Mouse (Mus musculus): ENCODE results near the gene Urb2.
"Not testable (repeated sequence)": the region's sequence is repeated elsewhere in the genome, so short reads cannot be mapped to it uniquely, and the experiment has no call there.

Urb2 gene

GRCm38 (mm10) chr8:124014751-124015150, 6.6 kb upstream of the Urb2 start:
- DNase-seq (ENCODE audit: low read depth) = no peak

GRCm38 (mm10) chr8:124019782-124020181, 1.5 kb upstream of the Urb2 start:
- DNase-seq (ENCODE audit: low read depth) = peak; percentile 60

- DNase-seq (ENCODE audit: low read depth) = peak; percentile 78
Observed at GRCm38 (mm10) chr8:124020439-124021236, 670 bp upstream of the Urb2 start.

GRCm38 (mm10) chr8:124026265-124026664, 5.0 kb downstream of the Urb2 start:
- not testable (repeated sequence) for DNase-seq (ENCODE audit: low read depth)

- no peak for DNase-seq (ENCODE audit: low read depth)
Observed at GRCm38 (mm10) chr8:124027831-124028230, 6.5 kb downstream of the Urb2 start.

- peak; percentile 27 for DNase-seq (ENCODE audit: low read depth)
Observed at GRCm38 (mm10) chr8:124033400-124033799, 12.1 kb downstream of the Urb2 start.

GRCm38 (mm10) chr8:124038121-124038520, 16.8 kb downstream of the Urb2 start:
- no peak for DNase-seq (ENCODE audit: low read depth)

GRCm38 (mm10) chr8:124039351-124039750, 18.0 kb downstream of the Urb2 start:
- DNase-seq (ENCODE audit: low read depth) = no peak

GRCm38 (mm10) chr8:124042201-124042600, 20.9 kb downstream of the Urb2 start:
- no peak for DNase-seq (ENCODE audit: low read depth)

- no peak for DNase-seq (ENCODE audit: low read depth)
Observed at GRCm38 (mm10) chr8:124044421-124044820, 23.1 kb downstream of the Urb2 start.

GRCm38 (mm10) chr8:124044931-124045330, 23.6 kb downstream of the Urb2 start:
- no peak for DNase-seq (ENCODE audit: low read depth)

- DNase-seq (ENCODE audit: low read depth) = no peak
Observed at GRCm38 (mm10) chr8:124045856-124046255, 24.5 kb downstream of the Urb2 start.

- DNase-seq (ENCODE audit: low read depth) = peak; percentile 66
Observed at GRCm38 (mm10) chr8:124052110-124052509, 30.8 kb downstream of the Urb2 start.

GRCm38 (mm10) chr8:124052568-124052967, 31.3 kb downstream of the Urb2 start:
- DNase-seq (ENCODE audit: low read depth) = no peak

- no peak for DNase-seq (ENCODE audit: low read depth)
Observed at GRCm38 (mm10) chr8:124056832-124057655, 35.7 kb downstream of the Urb2 start.

- peak; percentile 20 for DNase-seq (ENCODE audit: low read depth)
Observed at GRCm38 (mm10) chr8:124066325-124067058, 45.2 kb downstream of the Urb2 start.

GRCm38 (mm10) chr8:124067059-124067750, 45.9 kb downstream of the Urb2 start:
- no peak for DNase-seq (ENCODE audit: low read depth)

- DNase-seq (ENCODE audit: low read depth) = no peak
Observed at GRCm38 (mm10) chr8:124070363-124071324, 49.3 kb downstream of the Urb2 start.

- DNase-seq (ENCODE audit: low read depth) = peak; percentile 34
Observed at GRCm38 (mm10) chr8:124075977-124076376, 54.7 kb downstream of the Urb2 start.

GRCm38 (mm10) chr8:124076416-124076815, 55.1 kb downstream of the Urb2 start:
- no peak for DNase-seq (ENCODE audit: low read depth)

- DNase-seq (ENCODE audit: low read depth) = no peak
Observed at GRCm38 (mm10) chr8:124077377-124077776, 56.1 kb downstream of the Urb2 start.

All from induced T-regulatory cell, adult 2 months (primary cell).